ENCODE assay signal across 18 mouse cellular contexts in the genomic region with DNA sequence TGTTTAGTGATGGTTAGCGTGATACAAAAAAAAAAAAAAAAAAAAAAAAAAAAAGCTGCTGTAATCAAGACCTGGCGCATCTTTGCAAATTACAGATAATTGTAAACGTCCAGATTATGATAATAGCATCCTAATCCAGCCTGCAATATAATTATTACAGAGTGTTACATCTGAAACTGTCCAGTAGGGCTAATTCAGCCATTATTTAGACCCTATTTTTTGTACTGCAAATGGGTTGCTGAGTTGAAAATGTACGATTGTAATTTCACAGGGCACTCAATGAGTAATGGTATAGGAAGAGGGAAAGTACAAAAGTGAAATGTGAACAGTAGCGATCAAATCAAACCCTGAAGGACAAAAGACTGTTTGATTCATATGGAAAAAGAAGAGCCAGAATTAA. TPM values are rescaled to one million over a fixed set of nuclear protein-coding genes. Genes with fewer than 3 reads are reported as not detected.
DNase-seq lines count a peak whose midpoint lies in the region; ATAC-seq and TF ChIP-seq lines count a peak whose summit lies in the region.
"Had no signal": no experiment of that assay in that cellular context is flagged by ENCODE, and none has a peak within 500 bp of the region (broad histone marks: within the 10 kb centered on the region; RNA-seq: fewer than 3 reads in every experiment).

No protein-coding gene starts in this region.

- no peak for ATAC-seq in embryonic facial prominence, embryonic 11.5 days (replicated peaks; ENCODE audit: insufficient number of reproducible peaks, low FRiP score, low TSS enrichment, low read depth)
- ATAC-seq in forebrain, embryonic 14.5 days = peak; percentile 13
- ATAC-seq in midbrain, embryonic 15.5 days (replicated peaks) = no peak
- ATAC-seq: intestine, embryonic 16.5 days had no signal

- H3K4me2 ChIP-seq in embryonic facial prominence, embryonic 11.5 days (ENCODE audit: low read depth, low read length) = no peak overlapping the region
- H3K4me2 ChIP-seq in forebrain, embryonic 14.5 days (ENCODE audit: low read length) = peak overlapping the region; percentile 75
- H3K4me2 ChIP-seq in midbrain, embryonic 15.5 days = no peak overlapping the region
- H3K4me2 ChIP-seq: embryonic facial prominence, embryonic 15.5 days; hindbrain, embryonic 15.5 days had no signal

- no peak overlapping the region for H3K27ac ChIP-seq in embryonic facial prominence, embryonic 10.5 days (replicated peaks)
- no peak overlapping the region for H3K27ac ChIP-seq in embryonic facial prominence, embryonic 11.5 days (replicated peaks; ENCODE audit: low read depth, low read length)
- peak overlapping the region; percentile 95 for H3K27ac ChIP-seq in forebrain, embryonic 14.5 days (ENCODE audit: low read depth, low read length)
- peak overlapping the region; percentile 98 for H3K27ac ChIP-seq in olfactory bulb, adult 2 months (ENCODE audit: insufficient read depth, low read depth, low read length)
- H3K27ac ChIP-seq in midbrain, embryonic 15.5 days = no peak overlapping the region
- H3K27ac ChIP-seq: embryonic facial prominence, embryonic 15.5 days; hindbrain, embryonic 15.5 days had no signal

- H3K9ac ChIP-seq in embryonic facial prominence, embryonic 11.5 days (replicated peaks; ENCODE audit: low read length) = no peak overlapping the region
- H3K9ac ChIP-seq in forebrain, embryonic 14.5 days (ENCODE audit: low read length) = peak overlapping the region; percentile 68; the same call in 1 of the 2 replicates
- H3K9ac ChIP-seq in midbrain, embryonic 15.5 days = no peak overlapping the region
- H3K9ac ChIP-seq: embryonic facial prominence, embryonic 15.5 days; hindbrain, embryonic 15.5 days had no signal

- H3K36me3 ChIP-seq in embryonic facial prominence, embryonic 10.5 days (replicated peaks) = 0 out of 2 replicates have a peak, but pooled peaks cover 2% of the 10 kb centered on the region
- no peaks in the 10 kb centered on the region for H3K36me3 ChIP-seq in embryonic facial prominence, embryonic 11.5 days (replicated peaks; ENCODE audit: control insufficient read depth, insufficient read depth, low read depth, low read length)
- no peaks in the 10 kb centered on the region for H3K36me3 ChIP-seq in forebrain, embryonic 14.5 days (ENCODE audit: control insufficient read depth, insufficient read depth, low read length)
- H3K36me3 ChIP-seq in midbrain, embryonic 15.5 days (replicated peaks) = no peaks in the 10 kb centered on the region
- H3K36me3 ChIP-seq: embryonic facial prominence, embryonic 15.5 days; hindbrain, embryonic 15.5 days had no signal

- no peak for DNase-seq in embryonic facial prominence, embryonic 10.5 days (ENCODE audit: low spot score)
- DNase-seq in embryonic facial prominence, embryonic 11.5 days (ENCODE audit: low spot score) = peak; percentile 24
- peak; percentile 76 for DNase-seq in forebrain, embryonic 14.5 days (ENCODE audit: low spot score)
- DNase-seq in kidney, postnatal 36 days = no peak
- no peak for DNase-seq in spleen, postnatal 36 days (ENCODE audit: low spot score in 2 of 2)
- DNase-seq: adrenal gland, adult 2 months; adrenal gland, postnatal 25 days; cerebellum, adult 2 months; cerebellum, postnatal 10 days; gastrocnemius, postnatal 36 days; kidney, adult 2 months had no signal

- 5% methylated on average over 5 of the region's 5 CpGs for WGBS in embryonic facial prominence, embryonic 10.5 days
- 3% methylated on average over 5 of the region's 5 CpGs for WGBS in embryonic facial prominence, embryonic 11.5 days
- WGBS in forebrain, embryonic 14.5 days = 2% methylated on average over 5 of the region's 5 CpGs
- WGBS in olfactory bulb, adult 2 months = 10% methylated on average over 5 of the region's 5 CpGs
- WGBS in midbrain, embryonic 15.5 days = 4% methylated on average over 5 of the region's 5 CpGs

- TF ChIP-seq POLR2A in olfactory bulb, adult 2 months (IDR thresholded peaks at IDR 0.05; ENCODE audit: insufficient read depth, low read depth, low read length) = no peak

- no peak for TF ChIP-seq CTCF in olfactory bulb, adult 2 months (IDR thresholded peaks at IDR 0.05; ENCODE audit: insufficient read depth, low read depth, low read length)

- no peaks in the 10 kb centered on the region for H3K9me3 ChIP-seq in embryonic facial prominence, embryonic 10.5 days
- H3K9me3 ChIP-seq in embryonic facial prominence, embryonic 11.5 days (replicated peaks; ENCODE audit: control insufficient read depth, low read length) = no peaks in the 10 kb centered on the region
- no peaks in the 10 kb centered on the region for H3K9me3 ChIP-seq in forebrain, embryonic 14.5 days (replicated peaks; ENCODE audit: control insufficient read depth, low read length)
- H3K9me3 ChIP-seq in midbrain, embryonic 15.5 days = no peaks in the 10 kb centered on the region
- H3K9me3 ChIP-seq: embryonic facial prominence, embryonic 15.5 days; hindbrain, embryonic 15.5 days had no signal

- H3K4me3 ChIP-seq in embryonic facial prominence, embryonic 10.5 days = peak overlapping the region; percentile 74
- H3K4me3 ChIP-seq in embryonic facial prominence, embryonic 11.5 days (ENCODE audit: low read depth, low read length) = peak overlapping the region; percentile 22; the same call in 1 of the 2 replicates
- H3K4me3 ChIP-seq in forebrain, embryonic 14.5 days (ENCODE audit: low read depth, low read length) = peak overlapping the region; percentile 35; the same call in 1 of the 2 replicates
- H3K4me3 ChIP-seq in olfactory bulb, adult 2 months (ENCODE audit: insufficient read depth, low read depth, low read length) = no peak overlapping the region
- no peak overlapping the region for H3K4me3 ChIP-seq in midbrain, embryonic 15.5 days
- H3K4me3 ChIP-seq: embryonic facial prominence, embryonic 15.5 days; erythroblast, embryonic 14.5 days; hindbrain, embryonic 15.5 days had no signal

- peaks cover 32% of the 10 kb centered on the region for H3K4me1 ChIP-seq in embryonic facial prominence, embryonic 10.5 days
- H3K4me1 ChIP-seq in embryonic facial prominence, embryonic 11.5 days (ENCODE audit: control insufficient read depth, insufficient read depth, low read length) = no peaks in the 10 kb centered on the region
- no peaks in the 10 kb centered on the region for H3K4me1 ChIP-seq in forebrain, embryonic 14.5 days (ENCODE audit: control insufficient read depth, insufficient read depth, low read length)
- H3K4me1 ChIP-seq in olfactory bulb, adult 2 months (ENCODE audit: control insufficient read depth, insufficient read depth, low read length) = peaks cover 6% of the 10 kb centered on the region
- H3K4me1 ChIP-seq in midbrain, embryonic 15.5 days = no peaks in the 10 kb centered on the region
- H3K4me1 ChIP-seq: hindbrain, embryonic 15.5 days had no signal

- peaks cover 100% of the 10 kb centered on the region for H3K27me3 ChIP-seq in embryonic facial prominence, embryonic 10.5 days (replicated peaks; ENCODE audit: low read depth, poor library complexity, severe bottlenecking)
- H3K27me3 ChIP-seq in embryonic facial prominence, embryonic 11.5 days (ENCODE audit: control insufficient read depth, insufficient read depth, low read length) = peaks cover 47% of the 10 kb centered on the region
- H3K27me3 ChIP-seq in forebrain, embryonic 14.5 days (replicated peaks; ENCODE audit: control insufficient read depth, insufficient read depth, low read length) = peaks cover 56% of the 10 kb centered on the region
- H3K27me3 ChIP-seq in midbrain, embryonic 15.5 days (replicated peaks) = peaks cover 85% of the 10 kb centered on the region

RNA-seq across cellular contexts. Expression of a gene that starts 8.6 kb away (rescaled TPM):
- polyA plus RNA-seq in embryonic facial prominence, embryonic 10.5 days (2016; fragmentation: Nextera tagmentation; extraction: Ambion mirVana) = 4.9 and 5.9 TPM in 2 replicates
- polyA plus RNA-seq in embryonic facial prominence, embryonic 11.5 days (2014; fragmentation: Nextera tagmentation; extraction: Ambion mirVana) = 3.2 and 5.1 TPM in 2 replicates
- polyA plus RNA-seq in forebrain, embryonic 14.5 days (2014; fragmentation: Nextera tagmentation; extraction: Ambion mirVana) = 4.4 and 5.8 TPM in 2 replicates
- not detected in 2 replicates for polyA plus RNA-seq in olfactory bulb, adult 2 months (2012; ENCODE audit: insufficient read depth, insufficient read length, low replicate concordance, missing spikeins)
- polyA plus RNA-seq in midbrain, embryonic 15.5 days (2015; fragmentation: Nextera tagmentation; extraction: Ambion mirVana) = 2.4 and 3.6 TPM in 2 replicates
- polyA plus RNA-seq: adrenal gland, adult 2 months; cerebellum, adult 2 months; erythroblast, embryonic 14.5 days; heart, embryonic 14.5 days; intestine, embryonic 16.5 days; kidney, adult 2 months had no signal

RNA-seq across cellular contexts. Expression of a gene that starts 10.2 kb away (rescaled TPM):
- 75.5 and 92.2 TPM in 2 replicates for polyA plus RNA-seq in embryonic facial prominence, embryonic 10.5 days (2016; fragmentation: Nextera tagmentation; extraction: Ambion mirVana)
- 54.5 and 63.8 TPM in 2 replicates for polyA plus RNA-seq in embryonic facial prominence, embryonic 11.5 days (2014; fragmentation: Nextera tagmentation; extraction: Ambion mirVana)
- polyA plus RNA-seq in forebrain, embryonic 14.5 days (2014; fragmentation: Nextera tagmentation; extraction: Ambion mirVana) = 55.7 and 77.2 TPM in 2 replicates
- not detected in 2 replicates for polyA plus RNA-seq in olfactory bulb, adult 2 months (2012; ENCODE audit: insufficient read depth, insufficient read length, low replicate concordance, missing spikeins)
- 14.8 and 19.0 TPM in 2 replicates for polyA plus RNA-seq in midbrain, embryonic 15.5 days (2015; fragmentation: Nextera tagmentation; extraction: Ambion mirVana)
- polyA plus RNA-seq: cerebellum, adult 2 months; erythroblast, embryonic 14.5 days; kidney, adult 2 months had no signal

Comparison
In these comparisons a context has a peak if more than half of its experiments do, and no peak if none do; other contexts are left out.
1. DNase-seq: peak in embryonic facial prominence, embryonic 11.5 days (single experiment) and forebrain, embryonic 14.5 days (single experiment); none in embryonic facial prominence, embryonic 10.5 days (single experiment), kidney, postnatal 36 days (0 of 2) and spleen, postnatal 36 days (0 of 2).
2. H3K27ac ChIP-seq: peak in forebrain, embryonic 14.5 days (single experiment) and olfactory bulb, adult 2 months (single experiment); none in embryonic facial prominence, embryonic 10.5 days (single experiment), embryonic facial prominence, embryonic 11.5 days (single experiment) and midbrain, embryonic 15.5 days (single experiment).
3. H3K4me3 ChIP-seq: peak in embryonic facial prominence, embryonic 10.5 days (single experiment), embryonic facial prominence, embryonic 11.5 days (single experiment) and forebrain, embryonic 14.5 days (single experiment); none in olfactory bulb, adult 2 months (single experiment) and midbrain, embryonic 15.5 days (single experiment).
4. RNA of a gene that starts 10.2 kb away (polyA plus RNA-seq): 75.5 to 92.2 TPM in embryonic facial prominence, embryonic 10.5 days, 54.5 to 63.8 TPM in embryonic facial prominence, embryonic 11.5 days, 55.7 to 77.2 TPM in forebrain, embryonic 14.5 days and 14.8 to 19.0 TPM in midbrain, embryonic 15.5 days; not detected in olfactory bulb, adult 2 months; every median in the first group is over 10 times any median in the second.